Mouse (Mus musculus) adrenal gland, adult 18-20 months (tissue): ENCODE data around the gene Sult1a1. TPM values are rescaled to one million over a fixed set of nuclear protein-coding genes. Genes with fewer than 3 reads are reported as not detected.

ENCODE experiments used
- DNase-seq, 2 experiments: peaks; one replicate each; pipeline ENCODE4 v3.0.0; 2021 to 2022; ENCODE audit warnings: low spot score in 2 of 2
- long read RNA-seq, 2 experiments: library from polyadenylated mRNA; stranded (forward); transcript quantifications; one replicate each; pipeline ENCODE4 v2.0.0; 2021
- total RNA-seq, 2 experiments: library from RNA; stranded (reverse); gene quantifications; 1 replicate in 1 of 2; 2 replicates in 1 of 2; pipeline ENCODE4 v1.2.3; 2021

Sult1a1 gene
- total RNA-seq, result 10 to 100 TPM; 48.0 to 52.5 TPM
- long read RNA-seq, experiment 1, transcript Sult1a1-202 (8 exons, 1,289 nt), result major isoform, 22 of 27 reads
- long read RNA-seq, experiment 1, partial matches to known transcripts, result 0 of 27 reads
- long read RNA-seq, experiment 1, other reads (novel, unspliced or antisense), result 4 of 27 reads
- long read RNA-seq, experiment 2, transcript Sult1a1-202 (8 exons, 1,289 nt), result major isoform, 21 of 31 reads
- long read RNA-seq, experiment 2, partial matches to known transcripts, result 4 of 31 reads
- long read RNA-seq, experiment 2, other reads (novel, unspliced or antisense), result 6 of 31 reads

GRCm38 (mm10) chr7:126676207-126676606 lies at the start of gene Sult1a1:
Sult1a1 (minus strand) TSS chr7:126676432.
- DNase-seq, result no peak

- DNase-seq, result no peak
Observed at GRCm38 (mm10) chr7:126725667-126726066, 49.4 kb upstream of the Sult1a1 start.

- DNase-seq, result no peak
Observed at GRCm38 (mm10) chr7:126725077-126725476, 48.8 kb upstream of the Sult1a1 start.

- no peak for DNase-seq
Observed at GRCm38 (mm10) chr7:126721635-126722034, 45.4 kb upstream of the Sult1a1 start.

- DNase-seq, result no peak
Observed at GRCm38 (mm10) chr7:126718787-126719337, 42.6 kb upstream of the Sult1a1 start.

- no peak for DNase-seq
Observed at GRCm38 (mm10) chr7:126717566-126717965, 41.3 kb upstream of the Sult1a1 start.

DNA sequence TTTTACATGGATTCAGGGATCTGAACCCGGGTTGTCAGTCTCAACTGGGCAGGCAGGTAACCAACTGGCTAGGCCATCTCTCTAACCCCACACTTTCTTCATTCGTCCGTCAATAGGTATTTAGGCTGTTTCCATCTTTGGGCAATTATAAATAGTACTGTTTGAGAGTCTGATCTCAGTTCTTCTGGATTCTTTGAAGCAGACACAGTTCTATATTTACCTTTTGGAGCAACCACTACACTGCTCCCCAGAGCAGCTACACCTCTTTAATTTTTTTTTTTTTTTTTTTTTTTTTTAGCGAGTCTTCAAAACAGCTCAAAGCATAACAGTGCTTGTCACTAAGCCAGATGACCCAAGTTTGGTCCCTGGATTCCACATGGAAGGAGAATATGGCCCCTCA lies 39.4 kb upstream of the Sult1a1 start:
- no peak for DNase-seq

GRCm38 (mm10) chr7:126711910-126712309 lies 35.7 kb upstream of the Sult1a1 start:
- no peak for DNase-seq

DNA sequence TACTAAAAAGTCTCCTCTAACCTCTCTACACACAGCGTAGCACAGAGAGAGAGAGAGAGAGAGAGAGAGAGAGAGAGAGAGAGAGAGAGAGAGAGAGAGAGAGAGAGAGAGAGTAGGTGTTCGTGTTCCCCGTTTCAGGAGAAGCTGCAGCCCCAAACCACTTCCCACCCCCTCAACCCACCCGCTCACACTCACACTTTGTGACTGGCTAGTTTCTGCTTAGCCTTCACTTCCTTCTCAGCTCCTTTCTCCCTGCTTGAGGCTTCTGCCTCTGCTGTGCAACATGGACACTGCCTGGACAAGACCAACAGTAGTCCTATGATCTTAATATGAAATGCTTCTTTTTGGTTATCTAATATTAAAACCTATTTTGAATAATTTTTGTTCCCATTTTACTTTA lies 34.0 kb upstream of the Sult1a1 start:
- no peak for DNase-seq

DNA sequence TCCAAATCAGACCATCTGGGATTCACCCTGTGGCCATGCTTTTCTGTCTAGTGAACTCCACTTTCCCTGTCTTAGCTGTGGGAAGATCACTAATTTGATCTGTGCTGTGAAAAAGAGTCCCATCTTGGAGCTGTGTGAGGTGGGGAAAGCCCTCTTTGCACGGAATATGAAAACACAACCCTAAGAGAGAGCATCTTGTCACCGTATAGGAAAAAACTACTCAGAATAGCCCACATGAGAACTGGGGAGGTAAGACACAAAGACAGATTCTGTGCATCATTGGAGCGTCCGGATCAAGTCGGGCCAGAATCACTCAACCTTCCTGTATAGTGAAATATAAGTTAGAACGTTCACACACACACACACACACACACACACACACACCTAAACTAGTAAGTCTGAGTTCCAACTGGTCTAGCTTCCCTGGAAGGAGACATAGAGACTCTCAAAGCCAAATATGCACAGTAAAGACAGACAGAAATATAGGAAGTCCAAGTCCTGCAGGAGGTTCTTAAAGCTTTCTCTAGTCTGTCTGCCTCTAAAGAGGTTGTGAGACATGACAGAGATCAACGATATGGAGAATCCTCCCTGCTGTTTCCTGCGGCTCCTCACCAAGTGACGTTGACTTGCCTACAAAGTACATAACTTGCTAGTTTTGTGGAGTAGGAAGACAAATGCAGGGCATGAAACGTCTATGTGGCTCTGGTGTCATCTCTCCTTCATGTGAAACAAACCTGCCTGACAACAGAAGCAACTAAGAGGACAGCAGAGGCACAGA lies 32.1 kb upstream of the Sult1a1 start:
- DNase-seq, result no peak

GRCm38 (mm10) chr7:126707442-126708174 lies 31.4 kb upstream of the Sult1a1 start, which contains the start of gene Coro1a:
Coro1a (minus strand) TSS chr7:126707787.
- DNase-seq, result no peak

- peak; percentile 48 to 68 for DNase-seq
Observed at GRCm38 (mm10) chr7:126704121-126704980, 28.1 kb upstream of the Sult1a1 start.

DNA sequence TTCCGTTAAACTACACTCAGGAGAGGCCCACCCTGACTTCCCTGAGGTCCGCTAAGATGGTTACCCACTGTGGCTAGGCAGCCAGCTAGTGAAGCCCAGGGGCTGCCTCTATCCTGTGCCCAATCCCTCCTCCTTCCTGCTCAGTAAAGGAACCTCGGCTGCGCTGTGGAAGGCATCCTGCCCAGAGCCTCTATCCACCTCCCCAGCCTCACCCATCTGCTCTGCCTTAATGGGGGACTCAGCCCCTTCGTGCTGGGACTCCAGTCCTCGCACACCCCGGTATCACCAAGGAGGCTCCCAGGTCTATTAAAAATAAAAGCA lies 27.5 kb upstream of the Sult1a1 start:
- no peak for DNase-seq

DNA sequence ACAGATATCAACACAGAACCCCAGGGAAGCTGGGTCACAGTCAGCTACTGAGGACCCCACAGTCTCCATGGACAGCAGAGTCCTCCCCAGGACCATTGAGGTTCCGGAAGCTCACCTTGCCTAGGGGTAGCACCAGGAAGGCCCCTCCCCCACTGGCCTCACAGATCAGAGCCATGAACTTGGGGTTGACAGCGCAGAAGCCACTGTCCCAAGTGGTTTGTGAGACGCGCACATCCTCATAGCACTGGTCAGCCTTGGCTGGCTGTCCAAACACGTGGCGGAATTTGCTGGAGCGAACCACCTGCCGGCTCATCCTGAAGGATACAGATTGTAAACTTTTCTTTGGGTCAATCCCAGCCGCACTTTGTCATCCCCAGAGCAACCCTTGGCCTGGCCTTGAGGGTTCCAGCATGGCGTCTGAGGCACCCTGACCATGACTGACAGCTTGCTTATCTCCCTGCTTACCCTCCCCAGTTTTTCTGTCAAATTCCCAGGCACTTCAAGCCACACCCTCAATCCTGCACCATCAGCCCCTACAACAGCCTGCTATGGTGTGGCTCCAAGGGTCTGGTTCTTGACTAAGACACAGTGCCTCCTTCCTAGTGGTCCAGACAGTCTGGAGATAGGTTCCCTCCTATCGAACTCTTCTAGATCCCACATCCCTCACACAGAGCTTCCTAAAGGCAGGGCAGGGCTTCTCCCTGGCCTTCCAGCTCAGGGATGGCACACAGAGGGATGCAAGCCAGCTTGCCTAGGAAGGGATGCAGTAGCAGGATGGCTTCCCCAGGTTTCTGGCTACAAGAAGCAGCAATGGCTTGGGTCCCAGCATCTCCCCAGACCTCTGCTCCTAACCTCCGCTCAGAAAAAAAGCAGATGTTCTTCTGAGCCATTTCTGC lies 26.9 kb upstream of the Sult1a1 start:
- no peak for DNase-seq

DNA sequence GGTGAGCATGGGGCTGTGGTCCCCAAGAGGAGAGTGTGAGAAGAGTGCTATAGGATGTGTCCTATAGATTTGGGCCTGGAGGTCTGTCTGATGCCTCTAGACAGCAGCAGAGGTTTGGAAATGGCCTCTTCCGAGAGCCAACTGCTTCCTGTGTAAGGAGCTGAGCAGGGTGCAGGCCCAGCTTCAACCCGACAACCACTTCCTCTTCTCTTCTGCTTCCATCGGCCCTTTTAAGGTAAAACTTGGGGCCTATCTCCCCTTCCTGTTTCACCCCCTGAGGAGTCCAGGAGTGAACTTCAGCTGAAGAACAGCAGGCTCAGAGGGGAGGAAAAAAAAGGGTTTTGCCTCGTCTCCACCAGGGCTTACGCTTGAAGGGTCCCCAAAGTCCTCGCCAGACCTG lies 26.1 kb upstream of the Sult1a1 start:
- DNase-seq, result no peak

- no peak for DNase-seq
Observed at GRCm38 (mm10) chr7:126701559-126702357, 25.5 kb upstream of the Sult1a1 start.

DNA sequence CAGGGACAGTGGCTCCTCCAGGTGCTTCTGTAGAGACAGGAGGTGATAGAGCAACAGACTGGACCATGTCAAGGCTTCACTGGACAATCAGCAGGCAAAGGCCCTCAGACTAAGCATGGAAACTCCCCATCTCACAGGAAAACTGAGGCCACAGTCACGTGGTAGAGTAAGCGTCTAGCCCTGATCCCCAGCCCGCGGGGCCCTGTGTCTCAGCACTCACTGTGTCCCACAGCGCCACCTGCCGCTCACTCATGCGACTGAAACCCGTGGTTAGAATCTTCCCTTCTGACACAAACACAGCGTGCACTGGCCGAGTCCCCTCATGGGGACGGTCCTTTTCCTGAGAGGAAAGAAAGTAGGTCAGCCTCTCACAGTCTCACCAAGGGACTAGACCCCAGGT lies 24.8 kb upstream of the Sult1a1 start:
- peak; percentile 87 to 92 for DNase-seq

GRCm38 (mm10) chr7:126700063-126701015 lies 24.1 kb upstream of the Sult1a1 start:
- DNase-seq, result no peak
